Mouse (Mus musculus) pancreas, adult 10 weeks (tissue): ENCODE results near the gene Olfm3. TPM values are rescaled to one million over a fixed set of nuclear protein-coding genes. Genes with fewer than 3 reads are reported as not detected.

ENCODE experiments used
- polyA plus RNA-seq: library from polyadenylated mRNA; stranded (reverse); fragments of 350-450 nt; fragmentation: Illumina TruSeq; extraction: RNeasy Lipid Tissue Mini Kit (QIAGEN cat#74804); gene quantifications from one replicate; pipeline ENCODE4 v1.2.3, GENCODE M21; 2015; ENCODE audit warnings: low read depth, low replicate concordance; ENCODE audit not compliant: insufficient read depth

The Olfm3 gene
- not detected for polyA plus RNA-seq

GRCm38 (mm10) chr3:114903924-114904438 lies at the start of gene Olfm3:
Olfm3 (plus strand) TSS chr3:114904078.

